Mouse (Mus musculus) gastrocnemius, postnatal 10 days (tissue): ENCODE results near the gene Nmnat3. TPM values are rescaled to one million over a fixed set of nuclear protein-coding genes. Genes with fewer than 3 reads are reported as not detected.
A peak's percentile ranks its signal among the peaks of the same experiment; 100 is the strongest.
"Not testable (repeated sequence)": the region's sequence is repeated elsewhere in the genome, so short reads cannot be mapped to it uniquely, and the experiment has no call there.

ENCODE experiments used
- DNase-seq: peaks from one replicate; pipeline ENCODE4 v3.0.0; 2021; ENCODE audit warnings: mixed read lengths
- long read RNA-seq, 2 experiments: library from polyadenylated mRNA; stranded (forward); transcript quantifications; one replicate each; pipeline ENCODE4 v2.0.0; 2021
- total RNA-seq, 2 experiments: library from RNA; stranded (reverse); gene quantifications; 2 replicates each; pipeline ENCODE4 v1.2.3; 2021

The Nmnat3 gene
- 10 to 100 TPM; 11.9 TPM for total RNA-seq
- long read RNA-seq, experiment 1, transcript Nmnat3-201 (5 exons, 2,166 nt): major isoform, 6 of 15 reads
- long read RNA-seq, experiment 1, partial matches to known transcripts: 0 of 15 reads
- long read RNA-seq, experiment 1, other reads (novel, unspliced or antisense): 9 of 15 reads
- long read RNA-seq, experiment 2, transcript Nmnat3-201 (5 exons, 2,166 nt): major isoform, 14 of 33 reads
- long read RNA-seq, experiment 2, partial matches to known transcripts: 0 of 33 reads
- long read RNA-seq, experiment 2, other reads (novel, unspliced or antisense): 19 of 33 reads

GRCm38 (mm10) chr9:98287135-98287534, at the start of gene Nmnat3:
TSS of gene Nmnat3 (plus strand) at chr9:98287435.
- DNase-seq: not testable (repeated sequence)

DNA sequence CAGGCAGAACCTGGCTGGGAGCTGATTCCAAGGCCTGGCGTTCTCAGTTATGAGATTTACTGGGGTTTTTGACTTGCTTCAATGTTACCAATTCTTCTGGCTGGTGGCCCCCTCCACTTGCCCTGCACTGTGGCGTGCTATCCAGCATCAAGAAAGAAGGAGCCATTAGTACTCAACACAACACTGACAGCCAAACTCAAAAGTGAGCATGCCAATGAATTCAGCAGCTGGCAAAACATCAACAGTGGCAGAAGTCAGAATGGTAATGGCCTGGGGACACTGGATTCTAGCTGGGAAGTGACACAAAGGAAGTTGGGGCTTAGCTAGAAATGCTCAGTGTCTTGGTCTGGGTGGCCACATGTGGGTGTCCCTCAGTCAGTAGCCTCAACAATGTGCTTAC, 43.8 kb upstream of the Nmnat3 start:
- DNase-seq: no peak

DNA sequence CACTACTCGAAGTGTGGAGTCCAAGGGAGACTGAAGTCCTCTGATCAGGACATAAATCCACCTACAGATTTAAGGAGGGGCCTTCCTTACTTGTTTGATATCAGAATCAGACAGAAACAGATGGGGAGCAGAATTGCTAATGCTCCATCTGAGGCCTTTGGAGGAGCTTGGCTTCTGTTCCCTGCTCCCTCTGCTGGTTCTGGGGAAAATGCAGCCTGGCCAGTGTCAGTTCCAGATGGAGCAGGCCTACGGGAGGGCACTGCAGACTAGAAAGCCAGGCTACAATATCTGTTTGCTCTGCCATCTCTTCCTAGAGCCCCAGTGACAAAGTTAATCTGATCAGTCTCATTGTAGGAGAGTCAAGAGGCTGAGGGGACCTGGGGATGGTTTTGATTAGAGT, 43.0 kb upstream of the Nmnat3 start:
- DNase-seq: peak; percentile 10

- no peak for DNase-seq
These were observed 42.0 kb upstream of the Nmnat3 start for GRCm38 (mm10) chr9:98245226-98245625.

DNA sequence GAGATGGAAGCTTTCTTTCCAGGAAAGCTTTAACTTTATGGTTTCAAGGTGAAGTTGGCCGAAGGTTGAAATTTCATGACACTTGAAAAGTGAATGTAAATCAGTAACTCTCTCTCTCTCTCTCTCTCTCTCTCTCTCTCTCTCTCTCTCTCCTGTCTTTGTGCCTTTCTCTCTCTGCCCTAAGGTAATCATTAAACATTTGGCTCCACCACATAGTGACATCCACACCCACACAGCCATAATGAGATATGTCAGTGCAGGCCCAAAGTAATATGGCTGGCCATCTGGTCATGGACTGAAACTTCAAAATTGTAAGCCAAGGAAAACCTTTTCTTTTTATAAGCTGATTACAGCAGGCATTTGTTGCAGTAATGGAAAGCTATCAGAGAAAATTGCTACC, 40.9 kb upstream of the Nmnat3 start:
- DNase-seq: no peak

DNA sequence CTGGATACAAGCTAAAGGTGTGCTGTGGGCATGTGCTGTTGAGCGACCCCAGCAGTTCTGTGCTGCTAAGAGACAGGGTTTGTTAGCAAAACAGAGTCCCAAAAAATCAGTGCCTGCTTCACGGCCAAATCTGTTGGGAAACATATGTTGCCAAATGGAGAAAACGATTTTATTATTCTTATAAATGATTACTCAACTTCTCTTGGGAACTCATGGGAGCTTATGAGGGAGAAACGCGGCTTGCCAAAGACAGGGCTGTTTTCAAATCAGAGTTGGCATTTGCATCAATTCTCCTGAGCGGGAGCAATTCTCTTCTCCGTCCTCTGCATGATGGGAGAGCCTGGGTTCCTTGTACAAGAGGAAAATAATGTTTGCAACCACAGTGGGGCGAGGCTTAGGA, 27.0 kb upstream of the Nmnat3 start:
- DNase-seq: no peak

- no peak for DNase-seq
These were observed 25.7 kb upstream of the Nmnat3 start for GRCm38 (mm10) chr9:98261461-98262011.

GRCm38 (mm10) chr9:98264916-98265315, 22.3 kb upstream of the Nmnat3 start:
- no peak for DNase-seq

DNA sequence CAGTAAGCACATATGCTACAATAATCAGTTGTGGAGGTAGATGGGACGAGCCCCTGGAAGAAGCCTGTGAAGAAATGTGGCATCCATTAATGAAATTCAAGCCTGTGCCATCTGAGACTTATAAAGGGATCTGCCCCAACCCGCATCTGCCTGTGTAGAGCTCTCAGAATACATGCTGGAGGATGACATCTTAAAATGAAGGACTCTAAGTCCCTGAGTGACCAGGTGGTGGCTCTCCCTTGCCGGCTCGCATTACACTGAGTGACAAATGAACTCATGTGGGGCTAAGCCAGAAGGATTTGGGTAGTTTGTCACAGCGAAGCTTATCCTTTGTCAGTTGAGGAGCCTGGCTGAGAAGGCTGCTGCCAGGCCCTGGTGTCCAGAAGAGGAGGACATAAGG, 14.5 kb upstream of the Nmnat3 start:
- no peak for DNase-seq

DNA sequence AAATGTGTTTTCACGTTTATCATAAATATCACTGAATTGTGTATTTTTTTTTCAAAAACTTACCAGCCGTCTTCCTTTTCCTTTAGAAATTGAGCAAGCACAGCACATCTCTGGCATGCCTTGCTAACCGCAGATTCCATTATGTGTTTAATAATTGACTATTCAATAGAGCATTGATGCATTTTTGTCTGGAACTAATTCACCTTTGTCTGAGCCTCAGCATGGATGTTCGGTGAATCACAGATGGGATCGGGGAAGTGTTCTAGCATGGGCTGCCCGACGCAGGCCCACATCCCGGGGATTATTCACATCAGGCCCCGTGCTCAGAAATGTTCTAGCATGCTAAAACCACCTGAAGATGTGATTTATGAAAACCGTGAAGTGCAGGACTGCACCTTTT, 12.2 kb upstream of the Nmnat3 start:
- no peak for DNase-seq

DNA sequence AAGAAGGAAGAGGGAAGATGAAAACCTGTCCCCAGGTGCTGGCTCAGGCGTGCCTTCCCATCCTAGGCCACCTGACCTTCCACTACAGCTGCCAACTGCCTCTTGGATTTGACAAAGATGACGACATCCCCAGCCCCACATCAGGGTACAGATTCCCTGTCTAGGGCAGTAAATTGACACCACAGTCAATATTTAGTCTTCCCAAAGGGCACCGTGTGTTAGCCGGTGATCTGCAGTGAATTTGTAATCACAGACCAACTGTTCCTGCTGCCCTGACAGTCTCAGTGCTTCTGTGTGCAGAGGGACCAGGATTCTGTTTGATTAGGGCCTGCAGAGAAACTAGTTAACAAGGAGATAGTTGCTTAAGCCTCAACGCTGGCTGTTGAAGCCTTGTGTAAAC, 7.1 kb upstream of the Nmnat3 start:
- DNase-seq: no peak

DNA sequence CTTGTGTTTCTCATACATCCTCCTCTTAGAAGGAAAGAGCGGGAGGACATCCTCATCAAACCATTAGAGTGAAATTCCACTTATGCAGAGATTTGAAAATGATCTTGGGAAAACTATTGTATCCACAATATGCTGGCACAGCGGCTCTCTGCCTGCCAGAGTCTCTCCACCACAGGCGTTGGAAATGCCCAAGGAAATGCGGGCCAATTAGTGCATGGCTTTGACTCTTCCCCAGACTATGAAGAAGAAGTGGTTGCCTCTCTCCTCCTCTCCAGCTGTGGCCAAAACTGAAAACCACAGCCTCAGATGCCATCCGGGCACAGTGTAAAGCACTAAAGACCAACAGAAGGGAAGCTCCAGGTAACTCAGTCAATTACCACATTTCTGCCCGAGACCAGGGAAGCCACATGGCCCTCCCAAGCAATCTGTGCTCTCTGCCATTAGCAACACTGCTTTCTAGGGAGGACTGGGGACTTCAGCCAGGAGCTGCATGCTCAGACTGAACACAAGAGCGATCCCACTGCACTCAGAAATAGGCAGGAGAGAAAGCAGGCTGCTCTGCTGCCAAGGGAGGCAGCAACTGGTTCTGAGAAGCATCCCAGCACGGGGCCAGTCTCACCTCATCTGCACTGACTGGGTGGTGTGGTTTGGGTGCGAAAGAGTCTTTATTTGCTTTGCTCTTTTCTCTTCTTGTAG, 1.5 kb upstream of the Nmnat3 start:
- no peak for DNase-seq

- no peak for DNase-seq
These were observed 2.4 kb downstream of the Nmnat3 start for GRCm38 (mm10) chr9:98289665-98290064.

GRCm38 (mm10) chr9:98290591-98290990, 3.4 kb downstream of the Nmnat3 start:
- no peak for DNase-seq

- DNase-seq: peak; percentile 87
These were observed 9.4 kb downstream of the Nmnat3 start for GRCm38 (mm10) chr9:98296383-98297201.

DNA sequence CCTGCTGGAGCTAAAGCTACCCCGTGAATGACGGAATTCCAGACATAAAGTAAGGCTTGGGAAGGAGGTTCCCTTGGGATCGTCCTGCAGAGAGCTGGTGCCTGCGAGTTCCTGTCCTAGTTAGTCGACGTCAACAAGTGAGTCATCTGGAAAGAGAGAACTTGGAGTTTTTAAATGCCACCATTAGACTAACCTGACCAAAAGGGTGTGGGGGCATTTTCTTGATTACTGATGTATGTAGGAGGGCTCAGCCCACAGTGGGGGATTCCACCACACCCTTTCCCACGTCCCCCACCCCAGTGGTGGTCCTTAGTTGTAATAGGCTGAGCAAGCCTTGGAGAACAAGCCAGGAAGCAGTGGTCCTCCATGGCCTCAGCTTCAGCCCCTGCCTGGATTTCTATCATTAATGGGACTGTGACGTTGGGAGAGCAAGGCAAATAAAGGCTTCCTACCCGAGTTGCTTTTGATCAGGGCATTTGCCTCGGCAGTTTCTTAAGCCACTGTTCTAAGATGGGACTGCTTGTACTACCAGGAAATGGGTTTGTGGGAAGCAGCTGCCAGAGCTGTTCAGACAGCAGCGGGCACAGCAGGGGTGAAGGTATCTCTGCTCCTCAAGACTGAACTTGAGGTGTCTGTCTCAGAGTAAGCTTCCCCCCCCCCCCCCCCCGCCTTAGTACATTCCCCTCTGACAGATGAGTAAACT, 10.2 kb downstream of the Nmnat3 start:
- DNase-seq: no peak

DNA sequence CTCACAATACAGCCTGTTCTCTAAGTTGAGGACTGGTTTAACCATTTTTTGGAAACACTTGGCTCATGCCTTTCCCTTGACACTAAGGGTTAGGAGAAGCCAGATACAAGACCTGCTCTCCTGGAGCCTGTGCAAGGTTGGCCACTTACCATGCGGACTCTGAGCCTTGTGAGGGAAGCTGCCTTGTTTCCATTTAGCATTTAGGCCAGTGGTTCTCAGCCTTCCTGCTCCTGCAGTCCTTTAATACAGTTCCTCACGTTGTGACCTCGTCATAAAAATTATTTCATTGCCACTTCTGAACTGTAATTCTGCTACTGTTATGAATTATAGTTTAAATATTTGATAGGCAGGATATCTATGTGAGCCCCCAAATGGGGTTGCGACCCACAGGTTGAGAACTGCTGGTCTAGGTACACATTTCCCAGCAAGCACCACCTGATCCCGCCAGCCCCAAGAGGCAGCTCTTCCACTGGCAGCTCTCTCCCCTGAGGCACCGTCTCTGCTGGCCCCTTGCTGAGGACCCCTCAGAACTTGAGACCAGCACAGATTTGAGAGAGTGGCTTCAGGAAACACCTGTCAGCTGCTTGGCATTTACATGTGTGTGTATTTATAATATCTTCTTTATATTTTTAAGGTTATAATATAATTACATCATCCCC, 10.8 kb downstream of the Nmnat3 start:
- no peak for DNase-seq

DNA sequence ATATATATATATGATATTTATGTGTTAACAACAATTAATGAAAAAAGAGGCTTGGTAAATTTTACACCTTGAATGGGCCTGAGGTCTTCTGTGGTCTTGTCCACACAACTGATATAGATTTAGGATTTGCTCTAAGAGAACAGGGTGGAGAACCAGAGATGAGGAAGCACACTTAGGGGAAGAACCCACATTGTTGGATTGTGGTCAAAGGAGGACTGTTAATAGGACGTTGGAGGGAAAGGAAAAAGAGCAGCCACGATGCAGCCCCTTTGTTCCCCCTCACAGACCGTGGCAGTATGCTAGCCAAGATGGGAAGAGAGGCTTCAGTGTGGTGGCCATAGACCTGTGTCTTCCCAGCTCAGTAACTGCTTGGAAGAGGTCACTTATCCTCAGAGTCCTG, 11.5 kb downstream of the Nmnat3 start:
- no peak for DNase-seq

- DNase-seq: no peak
These were observed 12.0 kb downstream of the Nmnat3 start for GRCm38 (mm10) chr9:98299235-98299634.

DNA sequence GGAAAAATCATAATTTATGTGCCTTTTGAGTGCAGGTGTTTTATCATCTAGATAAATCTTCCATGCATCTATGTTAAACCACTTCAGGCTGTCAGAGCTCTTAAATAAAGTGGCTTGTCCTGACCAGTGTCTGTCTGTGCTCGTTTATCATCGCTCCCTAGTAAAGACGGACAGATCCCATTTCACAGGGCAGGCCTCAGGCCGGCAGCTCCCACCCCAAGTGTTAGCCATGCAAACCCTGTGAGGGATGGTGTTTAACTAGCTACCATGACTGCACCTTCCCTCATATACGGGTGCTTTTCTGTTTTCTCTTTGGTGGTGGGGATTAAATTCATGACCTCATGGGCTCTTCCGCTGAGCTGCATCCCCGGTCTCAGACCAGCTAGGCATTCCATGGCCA, 13.3 kb downstream of the Nmnat3 start:
- no peak for DNase-seq

- DNase-seq: no peak
These were observed 19.8 kb downstream of the Nmnat3 start for GRCm38 (mm10) chr9:98307011-98307410.
